Mouse (Mus musculus) CH12.LX (cell line): ENCODE results near the gene Gdf7. TPM values are rescaled to one million over a fixed set of nuclear protein-coding genes. Genes with fewer than 3 reads are reported as not detected.

ENCODE experiments used
- DNase-seq: peaks from one replicate; pipeline ENCODE4 v3.0.0-alpha.2; 2013; ENCODE audit errors: extremely low read depth
- H3K27ac ChIP-seq: 2 replicates; pipeline ENCODE4 v1.5.1; 2012; ENCODE audit warnings: low read depth, mild to moderate bottlenecking, control low read depth, moderate library complexity; ENCODE audit not compliant: insufficient read depth
- H3K27me3 ChIP-seq: replicated peaks from 2 replicates; pipeline ENCODE3; 2012; ENCODE audit warnings: inconsistent platforms
- H3K36me3 ChIP-seq, 2 experiments: replicated peaks in 1 of 2; 2 replicates each; pipeline versions ENCODE3 to v1.6.1; 2012; ENCODE audit warnings: inconsistent platforms in 1 of 2, low read length in 1 of 2, mild to moderate bottlenecking in 1 of 2, mixed read lengths in 1 of 2, moderate library complexity in 1 of 2; ENCODE audit not compliant: control insufficient read depth in 1 of 2, insufficient read depth in 1 of 2
- H3K4me1 ChIP-seq, 2 experiments: 2 replicates each; pipeline ENCODE4 v1.6.1; 2012; ENCODE audit warnings: inconsistent platforms in 1 of 2, moderate library complexity in 1 of 2; ENCODE audit not compliant: insufficient read depth in 2 of 2, control insufficient read depth in 1 of 2
- H3K4me2 ChIP-seq: 2 replicates; pipeline ENCODE4 v1.6.1; 2012; ENCODE audit warnings: low read depth, mild to moderate bottlenecking, control low read depth; ENCODE audit not compliant: poor library complexity, insufficient read depth, severe bottlenecking
- H3K4me3 ChIP-seq, 3 experiments: fragments of 150-350 bp in 1 of 3; sonication (generic) in 1 of 3; replicated peaks in 1 of 3; 2 replicates each; pipeline versions ENCODE3 to v1.5.1; 2011 to 2012; ENCODE audit warnings: low read depth in 2 of 3, low read length in 2 of 3, mild to moderate bottlenecking in 2 of 3, moderate library complexity in 2 of 3, control low read depth in 1 of 3, improper control_type of control experiment in 1 of 3, inconsistent platforms in 1 of 3, mixed read lengths in 1 of 3; ENCODE audit not compliant: poor library complexity in 1 of 3
- H3K79me2 ChIP-seq: replicated peaks from 2 replicates; pipeline ENCODE4 v1.6.1; 2012; ENCODE audit warnings: mild to moderate bottlenecking, moderate library complexity; ENCODE audit not compliant: control insufficient read depth, poor library complexity, insufficient read depth, severe bottlenecking; ENCODE audit errors: extremely low read depth
- H3K9ac ChIP-seq: 2 replicates; pipeline ENCODE4 v1.6.1; 2012; ENCODE audit warnings: low read depth, mild to moderate bottlenecking, control low read depth, moderate library complexity; ENCODE audit not compliant: insufficient read depth
- H3K9me3 ChIP-seq: replicated peaks from 2 replicates; pipeline ENCODE3; 2012; ENCODE audit warnings: low read length, inconsistent platforms, mixed read lengths
- BHLHE40 ChIP-seq: IDR thresholded peaks from 2 replicates; pipeline ENCODE4 v1.6.1; 2011; ENCODE audit warnings: mild to moderate bottlenecking, low read depth, low read length, improper control_type of control experiment
- CHD2 ChIP-seq: IDR thresholded peaks from 2 replicates; pipeline ENCODE4 v1.6.1; 2011; ENCODE audit warnings: low read length, improper control_type of control experiment
- CTCF ChIP-seq, 2 experiments: IDR thresholded peaks in 1 of 2; conservative IDR thresholded peaks in 1 of 2; 2 replicates each; pipeline ENCODE4 v1.5.1; 2011 to 2012; ENCODE audit warnings: low read depth in 2 of 2, low read length in 2 of 2, improper control_type of control experiment in 1 of 2, inconsistent platforms in 1 of 2, mild to moderate bottlenecking in 1 of 2, moderate library complexity in 1 of 2
- ETS1 ChIP-seq: conservative IDR thresholded peaks from 2 replicates; pipeline ENCODE4 v1.6.1; 2012; ENCODE audit warnings: low read depth, mild to moderate bottlenecking, inconsistent platforms, low read length, improper control_type of control experiment, moderate library complexity
- GABPA ChIP-seq: IDR thresholded peaks from 2 replicates; pipeline ENCODE4 v1.6.1; 2012; ENCODE audit warnings: low read depth, low read length, improper control_type of control experiment, inconsistent platforms; ENCODE audit not compliant: insufficient replicate concordance
- HCFC1 ChIP-seq: IDR thresholded peaks from 2 replicates; pipeline ENCODE4 v1.6.1; 2012; ENCODE audit warnings: low read depth, mild to moderate bottlenecking, inconsistent platforms, low read length, improper control_type of control experiment
- IRF4 ChIP-seq: IDR thresholded peaks from 2 replicates; pipeline ENCODE4 v1.6.1; 2014; ENCODE audit warnings: low read depth, mild to moderate bottlenecking, inconsistent platforms, low read length, improper control_type of control experiment
- JUN ChIP-seq: IDR thresholded peaks from 2 replicates; pipeline ENCODE4 v1.6.1; 2011; ENCODE audit warnings: low read depth, mild to moderate bottlenecking, low read length, improper control_type of control experiment, moderate library complexity; ENCODE audit not compliant: insufficient read depth
- KAT2A ChIP-seq: IDR thresholded peaks from 2 replicates; pipeline ENCODE4 v1.6.1; 2012; ENCODE audit warnings: low read length, improper control_type of control experiment, inconsistent platforms; ENCODE audit not compliant: insufficient replicate concordance
- MAX ChIP-seq: IDR thresholded peaks from 2 replicates; pipeline ENCODE4 v1.6.1; 2011; ENCODE audit warnings: low read length, improper control_type of control experiment
- MAZ ChIP-seq: IDR thresholded peaks from 2 replicates; pipeline ENCODE4 v1.6.1; 2012; ENCODE audit warnings: low read depth, mild to moderate bottlenecking, inconsistent platforms, low read length, improper control_type of control experiment, moderate library complexity
- MXI1 ChIP-seq: IDR thresholded peaks from 2 replicates; pipeline ENCODE4 v1.6.1; 2011; ENCODE audit warnings: mild to moderate bottlenecking, low read depth, low read length, improper control_type of control experiment
- MYC ChIP-seq: IDR thresholded peaks from 2 replicates; pipeline ENCODE4 v1.6.1; 2011; ENCODE audit warnings: low read depth, mild to moderate bottlenecking, improper control_type of control experiment, low read length
- NELFE ChIP-seq: IDR thresholded peaks from 2 replicates; pipeline ENCODE4 v1.6.1; 2011; ENCODE audit warnings: low read depth, low read length, improper control_type of control experiment
- NRF1 ChIP-seq: IDR thresholded peaks from 2 replicates; pipeline ENCODE4 v1.6.1; 2014; ENCODE audit warnings: low read depth, mild to moderate bottlenecking, inconsistent platforms, low read length, improper control_type of control experiment, moderate library complexity
- PAX5 ChIP-seq: IDR thresholded peaks from 2 replicates; pipeline ENCODE4 v1.6.1; 2012; ENCODE audit warnings: low read length, inconsistent platforms, mixed read lengths
- POLR2A ChIP-seq: IDR thresholded peaks from 2 replicates; pipeline ENCODE4 v1.6.1; 2011; ENCODE audit warnings: low read depth, mild to moderate bottlenecking, improper control_type of control experiment, low read length
- RAD21 ChIP-seq: IDR thresholded peaks from 2 replicates; pipeline ENCODE4 v1.6.1; 2011; ENCODE audit warnings: low read depth, mild to moderate bottlenecking, low read length, improper control_type of control experiment, moderate library complexity
- RCOR1 ChIP-seq: conservative IDR thresholded peaks from 2 replicates; pipeline ENCODE4 v1.6.1; 2012; ENCODE audit warnings: low read depth, mild to moderate bottlenecking, inconsistent platforms, low read length, improper control_type of control experiment
- SIN3A ChIP-seq: IDR thresholded peaks from 2 replicates; pipeline ENCODE4 v1.6.1; 2012; ENCODE audit warnings: low read length, improper control_type of control experiment, inconsistent platforms
- SMC3 ChIP-seq: IDR thresholded peaks from 2 replicates; pipeline ENCODE4 v1.6.1; 2011; ENCODE audit warnings: low read depth, low read length, improper control_type of control experiment
- TBP ChIP-seq: conservative IDR thresholded peaks from 2 replicates; pipeline ENCODE4 v1.6.1; 2011; ENCODE audit warnings: low read depth, low read length, improper control_type of control experiment
- TCF12 ChIP-seq: IDR thresholded peaks from 2 replicates; pipeline ENCODE4 v1.6.1; 2014; ENCODE audit warnings: low read depth, mild to moderate bottlenecking, inconsistent platforms, low read length, improper control_type of control experiment
- ZC3H11A ChIP-seq: IDR thresholded peaks from 2 replicates; pipeline ENCODE4 v1.6.1; 2012; ENCODE audit warnings: low read depth, mild to moderate bottlenecking, inconsistent platforms, low read length, improper control_type of control experiment
- ZKSCAN1 ChIP-seq: IDR thresholded peaks from 2 replicates; pipeline ENCODE4 v1.6.1; 2012; ENCODE audit warnings: low read depth, inconsistent platforms, low read length, improper control_type of control experiment, borderline replicate concordance
- dilution Hi-C: fragments of 300-500 bp; cut with MboI; formaldehyde crosslinking; loops from 2 replicates; pipeline ENCODE4 v1.14.3; 2020; ENCODE audit warnings: low sequenced_read_pairs; ENCODE audit not compliant: extremely low pct_unique_long_range_greater_than_20kb, extremely low pct_ligation_motif_present
- in situ Hi-C: fragments of 300-500 bp; cut with MboI; formaldehyde crosslinking; loops from 3 replicates; pipeline ENCODE4 v1.14.3; 2019; ENCODE audit warnings: low sequenced_read_pairs, low pct_ligation_motif_present, low pct_unique_long_range_greater_than_20kb, mixed read lengths
- polyA plus RNA-seq: library from polyadenylated mRNA; unstranded; fragments of >175 nt; gene quantifications from 2 replicates; pipeline ENCODE4 v1.2.1, GENCODE M21; 2012; ENCODE audit warnings: low read depth; ENCODE audit not compliant: insufficient read length
- total RNA-seq, 2 experiments: library from RNA; depleted of rRNA; stranded (reverse); fragments of 300-350 nt in 1 of 2; fragments of >200 nt in 1 of 2; gene quantifications; 2 replicates each; pipeline ENCODE4 v1.2.3; 2012 to 2014

The Gdf7 gene
- total and polyA plus RNA-seq, 3 experiments, result not detected

GRCm38 (mm10) chr12:8324086-8324485 lies 22.3 kb upstream of the Gdf7 start:
- H3K9ac ChIP-seq, result no peak overlapping the region
- no peaks in the 10 kb centered on the region for H3K27me3 ChIP-seq
- no peak for DNase-seq
- H3K79me2 ChIP-seq, result no peaks in the 10 kb centered on the region
- no peak overlapping the region for H3K27ac ChIP-seq
- no peak overlapping the region for H3K4me2 ChIP-seq
- no peaks in the 10 kb centered on the region for H3K9me3 ChIP-seq
- dilution Hi-C loops (no loop called here), in situ Hi-C loops (loop anchor here (5.0 to 25.0 kb wide), 2 partner anchors 178 to 688 kb away; partner anchors contain the start of gene Rhob)
- no peak overlapping the region for H3K4me3 ChIP-seq
- peaks cover 37 to 92% of the 10 kb centered on the region in 2 experiments for H3K36me3 ChIP-seq
- peaks cover 0 to 11% of the 10 kb centered on the region in 2 experiments; a peak in 2 of 4 replicates for H3K4me1 ChIP-seq
- TF ChIP-seq MXI1 (no peak), NELFE (no peak), SMC3 (no peak), NRF1 (no peak), IRF4 (no peak), SIN3A (no peak), BHLHE40 (no peak), PAX5 (no peak), KAT2A (no peak), ZKSCAN1 (no peak)

GRCm38 (mm10) chr12:8321506-8321905 lies 19.8 kb upstream of the Gdf7 start:
- Histone ChIP-seq H3K27ac (no peak overlapping the region), H3K27me3 (no peaks in the 10 kb centered on the region), H3K4me2 (no peak overlapping the region), H3K4me3 (no peak overlapping the region), H3K79me2 (no peaks in the 10 kb centered on the region), H3K4me1 (no peaks in the 10 kb centered on the region), H3K36me3 (peaks cover 47 to 97% of the 10 kb centered on the region in 2 experiments), H3K9me3 (no peaks in the 10 kb centered on the region), H3K9ac (no peak overlapping the region)
- TF ChIP-seq NELFE, result no peak
- no peak for TF ChIP-seq HCFC1
- TF ChIP-seq BHLHE40, result no peak
- in situ Hi-C loops (loop anchor here (5.0 to 25.0 kb wide), 2 partner anchors 181 to 691 kb away; partner anchors contain the start of gene Rhob), dilution Hi-C loops (no loop called here)
- DNase-seq, result no peak

GRCm38 (mm10) chr12:8320084-8320713 lies 18.4 kb upstream of the Gdf7 start:
- Histone ChIP-seq H3K4me1 (no peaks in the 10 kb centered on the region), H3K9me3 (no peaks in the 10 kb centered on the region), H3K36me3 (peaks cover 47 to 96% of the 10 kb centered on the region in 2 experiments), H3K79me2 (no peaks in the 10 kb centered on the region), H3K27me3 (no peaks in the 10 kb centered on the region), H3K4me3 (no peak overlapping the region), H3K27ac (no peak overlapping the region), H3K9ac (no peak overlapping the region), H3K4me2 (no peak overlapping the region)
- dilution Hi-C loops, result no loop called here
- DNase-seq, result peak; percentile 60
- in situ Hi-C loops, result loop anchor here (5.0 to 25.0 kb wide), 2 partner anchors 182 to 692 kb away; partner anchors contain the start of gene Rhob
- TF ChIP-seq ZKSCAN1, result no peak
- no peak for TF ChIP-seq MAX
- TF ChIP-seq ETS1, result no peak
- TF ChIP-seq RCOR1, result no peak
- TF ChIP-seq GABPA, result no peak
- TF ChIP-seq IRF4, result 0 out of 2 replicates have a peak, but pooled peaks have one; percentile 32
- peak; percentile 28 to 88; a peak in 3 of 4 replicates for TF ChIP-seq CTCF (conservative IDR thresholded peaks at IDR 0.05 in 1 of 2, IDR thresholded peaks at IDR 0.05 in 1 of 2; ENCODE audit: low read depth in 2 of 2, low read length in 2 of 2)
- TF ChIP-seq ZC3H11A, result peak; percentile 56
- TF ChIP-seq NRF1, result no peak
- TF ChIP-seq TCF12, result no peak
- TF ChIP-seq BHLHE40, result no peak
- TF ChIP-seq RAD21, result peak; percentile 86
- no peak for TF ChIP-seq MYC
- no peak for TF ChIP-seq CHD2
- no peak for TF ChIP-seq JUN
- no peak for TF ChIP-seq TBP
- no peak for TF ChIP-seq POLR2A
- TF ChIP-seq MAZ, result no peak
